Mouse (Mus musculus) stomach, adult 2 months (tissue): ENCODE measurements around the gene Was. TPM values are rescaled to one million over a fixed set of nuclear protein-coding genes. Genes with fewer than 3 reads are reported as not detected.

Experiments used
- polyA plus RNA-seq: library from polyadenylated mRNA; depleted of rRNA; stranded (reverse); fragments of >200 nt; gene quantifications from 2 replicates; pipeline ENCODE4 v1.2.3, GENCODE M21; 2012; rRNA removed

Was gene
- 1.1 and 1.2 TPM in 2 replicates for polyA plus RNA-seq

GRCm38 (mm10) chrX:8090346-8090953 is at the start of gene Was:
Was (minus strand) TSS chrX:8090498.

GRCm38 (mm10) chrX:8132017-8132976 is 42.0 kb upstream of the Was start, which contains the start of gene Wdr13:
Wdr13 (minus strand) TSS chrX:8132892.

GRCm38 (mm10) chrX:8074430-8075014 is 15.8 kb downstream of the Was start, which contains the start of gene Suv39h1:
Suv39h1 (minus strand) TSS chrX:8074760.

Other genes starting within 250 kb of the Was start
- 21.1 and 23.3 TPM in 2 replicates for gene Otud5, start 249.1 kb downstream of the Was start, polyA plus RNA-seq
- gene Pim2, start 212.2 kb downstream of the Was start, polyA plus RNA-seq: 7.4 and 8.8 TPM in 2 replicates
- gene Slc35a2, start 206.5 kb downstream of the Was start, polyA plus RNA-seq: 74.9 and 99.5 TPM in 2 replicates
- gene Pqbp1, start 191.2 kb downstream of the Was start, polyA plus RNA-seq: 27.2 and 28.7 TPM in 2 replicates
- 23.5 and 30.2 TPM in 2 replicates for gene Timm17b, start 191.1 kb downstream of the Was start, polyA plus RNA-seq
- not detected in 2 replicates for gene Gm10491, start 182.7 kb downstream of the Was start, polyA plus RNA-seq
- gene Gm10490, start 181.0 kb downstream of the Was start, polyA plus RNA-seq: not detected in 2 replicates
- gene Pcsk1n, start 170.7 kb downstream of the Was start, polyA plus RNA-seq: 15.1 and 39.9 TPM in 2 replicates
- not detected in 2 replicates for gene Eras, start 161.9 kb downstream of the Was start, polyA plus RNA-seq
- gene Hdac6, start 142.6 kb downstream of the Was start, polyA plus RNA-seq: 7.3 and 10.8 TPM in 2 replicates
- 0.40 and 0.71 TPM in 2 replicates for gene Gata1, start 112.4 kb downstream of the Was start, polyA plus RNA-seq
- gene Glod5, start 72.0 kb downstream of the Was start, polyA plus RNA-seq: 1.6 and 1.7 TPM in 2 replicates
- 2.3 and 2.6 TPM in 2 replicates for gene Suv39h1, start 15.7 kb downstream of the Was start, polyA plus RNA-seq
- gene Wdr13, start 42.4 kb upstream of the Was start, polyA plus RNA-seq: 65.3 and 68.4 TPM in 2 replicates
- gene Rbm3, start 55.4 kb upstream of the Was start, polyA plus RNA-seq: 14.2 and 17.6 TPM in 2 replicates
- gene Tbc1d25, start 85.7 kb upstream of the Was start, polyA plus RNA-seq: 7.4 and 8.1 TPM in 2 replicates
- 106 and 116 TPM in 2 replicates for gene Ebp, start 103.0 kb upstream of the Was start, polyA plus RNA-seq
- 23.9 and 25.8 TPM in 2 replicates for gene Porcn, start 116.0 kb upstream of the Was start, polyA plus RNA-seq
- gene Ftsj1, start 161.9 kb upstream of the Was start, polyA plus RNA-seq: 11.5 and 13.1 TPM in 2 replicates
- 6.9 and 7.0 TPM in 2 replicates for gene Slc38a5, start 180.6 kb upstream of the Was start, polyA plus RNA-seq
- gene Ssxb10, start 236.9 kb upstream of the Was start, polyA plus RNA-seq: not detected in 2 replicates